Mouse (Mus musculus) frontal cortex, postnatal 25 days (tissue): ENCODE data around the gene Olfr1357.
"Not testable (repeated sequence)": the region's sequence is repeated elsewhere in the genome, so short reads cannot be mapped to it uniquely, and the experiment has no call there.

ENCODE experiments used
- DNase-seq, 2 experiments: peaks; one replicate each; pipeline ENCODE4 v3.0.0; 2022; ENCODE audit warnings: low spot score in 2 of 2

The Olfr1357 gene

GRCm38 (mm10) chr10:78617974-78618373 lies at the start of gene Olfr1357:
Olfr1357 (minus strand) TSS chr10:78618074.
- DNase-seq = no peak

GRCm38 (mm10) chr10:78666696-78667095 lies 48.8 kb upstream of the Olfr1357 start:
- not testable (repeated sequence) for DNase-seq

GRCm38 (mm10) chr10:78664546-78664945 lies 46.7 kb upstream of the Olfr1357 start:
- DNase-seq = no peak

GRCm38 (mm10) chr10:78661198-78661597 lies 43.3 kb upstream of the Olfr1357 start:
- no peak for DNase-seq

- DNase-seq = peak; percentile 9 to 11
Observed at GRCm38 (mm10) chr10:78632311-78632710, 14.4 kb upstream of the Olfr1357 start.

- DNase-seq = no peak
Observed at GRCm38 (mm10) chr10:78630194-78630593, 12.3 kb upstream of the Olfr1357 start.

GRCm38 (mm10) chr10:78623143-78623542 lies 5.3 kb upstream of the Olfr1357 start:
- not testable (repeated sequence) for DNase-seq

GRCm38 (mm10) chr10:78607602-78608001 lies 10.3 kb downstream of the Olfr1357 start:
- DNase-seq = no peak

- peak; percentile 27 to 31 for DNase-seq
Observed at GRCm38 (mm10) chr10:78605080-78605479, 12.8 kb downstream of the Olfr1357 start.

GRCm38 (mm10) chr10:78599865-78600264 lies 18.0 kb downstream of the Olfr1357 start:
- no peak for DNase-seq

GRCm38 (mm10) chr10:78594566-78594965 lies 23.3 kb downstream of the Olfr1357 start:
- no peak for DNase-seq

- no peak for DNase-seq
Observed at GRCm38 (mm10) chr10:78594157-78594556, 23.7 kb downstream of the Olfr1357 start.

GRCm38 (mm10) chr10:78593736-78594135 lies 24.1 kb downstream of the Olfr1357 start:
- DNase-seq = no peak

GRCm38 (mm10) chr10:78592856-78593379 lies 25.0 kb downstream of the Olfr1357 start:
- DNase-seq = no peak

GRCm38 (mm10) chr10:78591406-78592328 lies 26.2 kb downstream of the Olfr1357 start, which contains the start of gene Syde1:
Syde1 (minus strand) TSS chr10:78591964.
- DNase-seq = no peak

- no peak for DNase-seq
Observed at GRCm38 (mm10) chr10:78590744-78591143, 27.1 kb downstream of the Olfr1357 start.

GRCm38 (mm10) chr10:78589901-78590300 lies 28.0 kb downstream of the Olfr1357 start:
- no peak for DNase-seq

- DNase-seq = no peak
Observed at GRCm38 (mm10) chr10:78589291-78589690, 28.6 kb downstream of the Olfr1357 start.

GRCm38 (mm10) chr10:78586026-78586425 lies 31.8 kb downstream of the Olfr1357 start:
- no peak for DNase-seq

GRCm38 (mm10) chr10:78585606-78586005 lies 32.3 kb downstream of the Olfr1357 start:
- DNase-seq = no peak

GRCm38 (mm10) chr10:78584996-78585395 lies 32.9 kb downstream of the Olfr1357 start:
- no peak for DNase-seq

GRCm38 (mm10) chr10:78583939-78584338 lies 33.9 kb downstream of the Olfr1357 start:
- DNase-seq = no peak

GRCm38 (mm10) chr10:78583347-78583746 lies 34.5 kb downstream of the Olfr1357 start:
- no peak for DNase-seq
